In genomic region chr14:47483099-47483498, GRCm38 (mm10) we compare ENCODE assay signal across 25 mouse cellular contexts.
"Had no signal": no experiment of that assay in that cellular context is flagged by ENCODE, and none has a peak within 500 bp of the region (broad histone marks: within the 10 kb centered on the region; RNA-seq: fewer than 3 reads in every experiment).

No protein-coding gene starts in this region.

- H3K36me3 ChIP-seq: heart, embryonic 13.5 days; heart, embryonic 15.5 days; kidney, embryonic 15.5 days; limb, embryonic 13.5 days; limb, embryonic 15.5 days had no signal

- H3K4me2 ChIP-seq: heart, embryonic 11.5 days; heart, embryonic 13.5 days; heart, embryonic 15.5 days; hindbrain, embryonic 14.5 days; kidney, embryonic 15.5 days; limb, embryonic 13.5 days; limb, embryonic 15.5 days; liver, embryonic 12.5 days; liver, embryonic 15.5 days had no signal

- H3K9ac ChIP-seq: heart, embryonic 13.5 days; heart, embryonic 15.5 days; hindbrain, embryonic 14.5 days; kidney, embryonic 15.5 days; limb, embryonic 13.5 days; limb, embryonic 15.5 days; liver, embryonic 12.5 days; liver, embryonic 15.5 days had no signal

- H3K27me3 ChIP-seq: heart, embryonic 13.5 days; heart, embryonic 15.5 days; kidney, embryonic 15.5 days; limb, embryonic 13.5 days; limb, embryonic 15.5 days; liver, embryonic 12.5 days; liver, embryonic 15.5 days had no signal

- H3K4me3 ChIP-seq: heart, adult 2 months; heart, embryonic 13.5 days; heart, embryonic 15.5 days; kidney, embryonic 15.5 days; limb, embryonic 13.5 days; limb, embryonic 15.5 days; liver, embryonic 12.5 days; liver, embryonic 15.5 days had no signal

- ATAC-seq: intestine, embryonic 16.5 days; liver, embryonic 12.5 days had no signal

- DNase-seq: gastrocnemius, postnatal 14 days; gastrocnemius, postnatal 36 days; heart, adult 11 months; heart, adult 2 months; heart, postnatal 14 days; heart, postnatal 36 days; kidney, adult 11 months; kidney, adult 2 months; kidney, adult 9 months; kidney, postnatal 14 days; kidney, postnatal 36 days; layer of hippocampus, adult 9-11 months; layer of hippocampus, postnatal 36 days; left cerebral cortex, postnatal 4 days had no signal

- H3K4me1 ChIP-seq: limb, embryonic 15.5 days had no signal

- H3K9me3 ChIP-seq: heart, embryonic 13.5 days; heart, embryonic 15.5 days; kidney, embryonic 15.5 days; limb, embryonic 13.5 days; limb, embryonic 15.5 days; liver, embryonic 12.5 days; liver, embryonic 15.5 days had no signal

- H3K27ac ChIP-seq: heart, adult 2 months; heart, embryonic 13.5 days; heart, embryonic 15.5 days; hindbrain, embryonic 14.5 days; kidney, embryonic 15.5 days; kidney, postnatal 0 days; limb, embryonic 13.5 days; limb, embryonic 15.5 days; liver, embryonic 12.5 days; liver, embryonic 15.5 days had no signal
